ENCODE assay signal across 2 mouse cellular contexts in genomic region chr11:115582913-115583606, GRCm38 (mm10).
TF ChIP-seq lines count a peak whose summit lies in the region.

No protein-coding gene starts in this region.

TF ChIP-seq in CH12.LX, 34 proteins besides CTCF, POLR2A, EP300 and RAD21 (continued from another document):
- no peak for TF ChIP-seq MAZ (IDR thresholded peaks at IDR 0.05; ENCODE audit: low read depth, low read length)
- peak; percentile 16; the same call in 1 of the 2 replicates for TF ChIP-seq ZMIZ1 (IDR thresholded peaks at IDR 0.05; ENCODE audit: low read depth, low read length)
- no peak for TF ChIP-seq KAT2A (IDR thresholded peaks at IDR 0.05; ENCODE audit: insufficient replicate concordance, low read length)
- no peak for TF ChIP-seq UBTF (IDR thresholded peaks at IDR 0.05; ENCODE audit: low read depth, low read length)
- no peak for TF ChIP-seq PAX5 (IDR thresholded peaks at IDR 0.05; ENCODE audit: low read length)
- peak; percentile 47 for TF ChIP-seq ZNF384 (IDR thresholded peaks at IDR 0.05; ENCODE audit: low read depth, low read length)
- TF ChIP-seq JUND (conservative IDR thresholded peaks at IDR 0.05; ENCODE audit: low read depth, low read length) = 0 out of 2 replicates have a peak, but pooled peaks have one; percentile 14
- 0 out of 2 replicates have a peak, but pooled peaks have one; percentile 5 for TF ChIP-seq SIN3A (IDR thresholded peaks at IDR 0.05; ENCODE audit: low read length)
- no peak for TF ChIP-seq RCOR1 (conservative IDR thresholded peaks at IDR 0.05; ENCODE audit: low read depth, low read length)
- no peak for TF ChIP-seq ZKSCAN1 (IDR thresholded peaks at IDR 0.05; ENCODE audit: borderline replicate concordance, low read depth, low read length)
- no peak for TF ChIP-seq ELF1 (IDR thresholded peaks at IDR 0.05; ENCODE audit: low read depth, low read length)
- TF ChIP-seq NELFE (IDR thresholded peaks at IDR 0.05; ENCODE audit: low read depth, low read length) = no peak
- TF ChIP-seq E2F4 (IDR thresholded peaks at IDR 0.05; ENCODE audit: insufficient replicate concordance, low read depth, low read length) = no peak
- TF ChIP-seq ETS1 (conservative IDR thresholded peaks at IDR 0.05; ENCODE audit: low read depth, low read length) = peak; percentile 75
- 0 out of 2 replicates have a peak, but pooled peaks have one; percentile 37 for TF ChIP-seq CHD2 (IDR thresholded peaks at IDR 0.05; ENCODE audit: low read length)
- no peak for TF ChIP-seq GABPA (IDR thresholded peaks at IDR 0.05; ENCODE audit: insufficient replicate concordance, low read depth, low read length)
- TF ChIP-seq HCFC1 (IDR thresholded peaks at IDR 0.05; ENCODE audit: low read depth, low read length) = no peak
- TF ChIP-seq SMC3 (IDR thresholded peaks at IDR 0.05; ENCODE audit: low read depth, low read length) = 0 out of 2 replicates have a peak, but pooled peaks have one; percentile 1
- peak; percentile 65; the same call in 1 of the 2 replicates for TF ChIP-seq MAX (IDR thresholded peaks at IDR 0.05; ENCODE audit: low read length)
- TF ChIP-seq ZC3H11A (IDR thresholded peaks at IDR 0.05; ENCODE audit: low read depth, low read length) = no peak
- peak; percentile 87 for TF ChIP-seq IRF4 (IDR thresholded peaks at IDR 0.05; ENCODE audit: low read depth, low read length)
- no peak for TF ChIP-seq JUN (IDR thresholded peaks at IDR 0.05; ENCODE audit: insufficient read depth, low read depth, low read length)
- TF ChIP-seq USF2 (conservative IDR thresholded peaks at IDR 0.05; ENCODE audit: low read depth, low read length) = no peak; the same call in 1 of the 2 replicates
- 0 out of 2 replicates have a peak, but pooled peaks have one; percentile 27 for TF ChIP-seq MAFK (IDR thresholded peaks at IDR 0.05; ENCODE audit: insufficient replicate concordance, low read length)
- peak; percentile 83 for TF ChIP-seq BHLHE40 (IDR thresholded peaks at IDR 0.05; ENCODE audit: low read depth, low read length)

TF ChIP-seq in myocyte, 11 proteins besides CTCF, POLR2A, EP300 and RAD21 (continued from another document):
- TF ChIP-seq TCF3 (IDR thresholded peaks at IDR 0.05; ENCODE audit: insufficient read length, low read depth) (no peak), E2F4 (IDR thresholded peaks at IDR 0.05; ENCODE audit: insufficient read depth) (no peak)
TF ChIP-seq in myocyte: peak in this region for 0.
